Mouse (Mus musculus) retina, adult 2 months (tissue): ENCODE data around the gene Cntrl.
A peak's percentile ranks its signal among the peaks of the same experiment; 100 is the strongest.

Source experiments
- DNase-seq: peaks from one replicate; pipeline ENCODE4 v3.0.0-alpha.2; 2012; ENCODE audit warnings: low read depth, low spot score

The Cntrl gene

DNA sequence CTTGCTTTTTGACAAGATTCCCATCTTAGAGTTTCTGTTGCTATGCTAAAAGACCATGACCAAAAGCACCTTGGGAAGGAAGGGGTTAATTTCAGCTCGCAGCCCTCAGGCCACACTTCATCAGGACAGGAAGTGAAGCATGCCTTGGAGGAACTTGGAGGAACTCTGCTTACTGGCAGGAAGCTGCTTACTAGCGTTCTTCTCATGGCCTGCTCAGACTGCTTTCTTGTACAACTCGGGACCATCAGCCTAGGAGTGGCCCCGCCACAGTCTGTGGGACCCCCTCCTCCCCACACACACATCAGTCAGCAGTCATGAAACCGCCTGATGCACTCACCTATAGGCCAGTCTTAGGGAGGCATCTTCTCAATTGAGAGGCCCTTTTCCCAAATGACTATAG lies 64.8 kb downstream of the Cntrl start:
- no peak for DNase-seq

GRCm38 (mm10) chr2:35175281-35176065 lies 66.2 kb downstream of the Cntrl start:
- DNase-seq = no peak

DNA sequence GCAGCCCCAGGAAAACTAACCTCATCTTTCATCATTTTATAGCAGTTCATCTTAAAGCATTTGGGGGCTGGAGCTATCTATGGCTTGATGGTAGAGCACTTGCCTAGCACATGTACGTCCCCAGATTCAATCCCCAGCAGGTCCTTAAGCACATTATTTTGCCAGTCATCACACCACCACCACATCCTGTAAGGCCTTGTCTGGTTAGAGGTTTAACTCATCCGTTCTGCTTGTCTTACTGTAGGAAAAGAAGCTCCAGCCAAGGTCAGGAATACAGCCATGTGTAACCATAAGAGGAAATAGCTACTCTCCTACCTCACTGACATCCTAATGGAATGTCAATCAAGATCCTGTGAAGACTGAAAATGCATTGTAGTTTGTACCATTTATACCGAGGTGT lies 68.9 kb downstream of the Cntrl start:
- DNase-seq = no peak

DNA sequence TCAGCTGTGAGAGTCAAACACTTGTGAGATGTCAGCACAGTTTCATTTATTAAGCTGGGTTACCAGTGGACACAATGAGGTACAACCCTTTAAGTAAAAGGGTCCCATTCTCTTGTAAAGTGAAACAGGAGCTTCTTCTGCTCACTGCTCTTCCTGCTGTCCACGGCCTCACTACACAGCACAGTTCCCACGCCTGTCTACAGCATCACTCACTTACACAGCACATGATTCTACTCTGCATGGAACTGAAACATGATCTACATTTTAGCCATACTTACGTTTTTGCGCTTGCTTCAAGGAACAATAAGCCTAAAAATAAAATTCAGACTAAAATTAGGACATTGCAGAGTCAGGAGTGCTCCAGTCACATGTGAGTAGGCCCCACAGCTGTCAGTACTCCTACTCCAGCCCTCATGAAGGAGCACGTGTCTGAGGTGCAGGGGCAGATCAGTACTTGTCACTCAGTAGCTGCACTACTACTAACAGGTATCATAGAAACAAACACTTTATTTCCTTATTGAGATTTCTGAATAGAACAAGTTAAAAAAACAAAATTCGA lies 73.9 kb downstream of the Cntrl start:
- DNase-seq = no peak

DNA sequence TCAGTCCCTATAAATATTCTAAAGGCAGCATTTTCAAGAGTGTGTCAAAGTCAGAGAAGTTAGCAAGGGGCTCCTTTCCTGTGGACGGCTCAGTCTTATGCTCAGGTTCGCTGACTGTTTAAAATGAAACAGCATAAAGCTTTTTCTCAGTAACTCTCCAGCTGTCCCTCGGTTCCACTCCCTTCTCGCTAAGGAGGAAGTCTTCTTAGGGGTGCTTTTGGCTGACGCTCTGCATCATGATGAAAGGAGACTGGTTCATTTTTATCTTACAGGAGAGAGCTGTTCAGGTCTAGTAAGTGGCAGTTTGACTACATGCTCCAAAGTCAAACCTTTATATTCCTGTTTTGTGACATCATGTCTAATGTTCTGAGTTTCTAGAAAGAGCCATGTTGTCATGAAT lies 79.6 kb downstream of the Cntrl start:
- no peak for DNase-seq

GRCm38 (mm10) chr2:35193976-35194375 lies 84.7 kb downstream of the Cntrl start:
- no peak for DNase-seq

GRCm38 (mm10) chr2:35195626-35196544 lies 86.6 kb downstream of the Cntrl start:
- no peak for DNase-seq

DNA sequence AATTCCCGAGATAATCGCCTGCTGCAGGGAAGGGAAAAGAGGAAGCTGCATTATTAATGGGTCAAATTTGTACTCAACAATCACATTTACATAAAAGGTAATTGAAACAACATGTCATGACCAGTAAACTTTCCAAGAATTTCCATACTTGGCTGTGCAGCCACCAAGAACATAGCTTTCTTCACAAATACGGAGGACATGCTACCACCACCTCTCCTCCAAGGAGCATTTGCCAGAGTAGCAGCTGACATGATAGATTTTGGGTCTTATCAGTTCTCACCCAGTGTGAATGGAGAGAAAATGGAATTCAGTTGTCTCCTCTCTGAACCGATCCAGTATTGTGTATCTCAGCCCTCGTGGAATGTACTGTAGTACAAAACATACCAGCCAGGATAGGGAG lies 90.2 kb downstream of the Cntrl start:
- DNase-seq = no peak

DNA sequence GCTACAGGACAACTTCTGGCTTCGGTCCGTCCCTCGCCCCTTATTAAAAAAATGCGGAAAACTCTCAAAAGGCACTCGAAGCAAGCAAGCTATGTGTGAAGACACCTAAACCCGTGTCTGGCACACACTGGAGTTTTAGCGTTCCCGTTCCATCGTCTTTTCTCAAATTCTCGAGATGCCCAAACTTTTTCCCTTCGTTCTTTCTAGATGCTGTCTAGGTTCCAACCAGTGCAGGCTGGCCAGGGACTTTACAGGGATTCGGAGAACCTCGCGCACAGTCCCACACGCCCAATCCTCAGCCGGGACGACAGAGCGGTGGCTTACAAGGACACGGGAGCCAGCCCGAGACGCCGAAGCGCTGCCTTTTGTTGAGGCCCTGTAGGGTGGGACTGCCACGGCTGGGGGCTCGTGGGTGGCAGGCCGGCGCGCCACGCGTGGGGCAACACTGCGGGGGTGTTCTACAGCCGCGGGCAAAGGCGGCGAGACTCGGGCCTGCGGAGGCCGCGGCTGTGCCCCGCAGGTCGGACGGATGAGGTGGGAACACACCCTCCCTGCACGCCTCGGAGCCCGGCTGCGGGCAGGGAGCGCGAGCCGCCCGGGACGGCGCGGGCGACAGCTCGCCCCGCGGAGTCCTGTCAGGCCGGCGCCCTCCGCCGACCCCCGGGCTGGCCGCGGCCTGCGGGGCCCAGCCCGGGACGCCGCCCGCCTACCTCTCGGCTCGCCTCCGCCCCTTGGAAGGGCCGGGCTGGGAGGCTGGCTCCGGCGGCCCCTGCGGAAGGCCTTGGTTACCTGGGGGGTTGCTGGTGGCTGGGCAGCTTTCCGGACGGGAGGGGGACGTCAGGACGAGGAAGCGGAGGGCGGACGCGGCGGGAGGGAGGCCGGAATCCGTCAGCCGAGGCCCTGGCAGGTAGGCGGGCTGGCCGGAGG lies 90.9 kb downstream of the Cntrl start:
- no peak for DNase-seq

- peak; percentile 98 for DNase-seq
Measured at GRCm38 (mm10) chr2:35200898-35201668, 91.8 kb downstream of the Cntrl start, which contains the start of gene Rab14. TSS of gene Rab14 (minus strand) at chr2:35201120.

- no peak for DNase-seq
Measured at GRCm38 (mm10) chr2:35203729-35204128, 94.4 kb downstream of the Cntrl start.

- no peak for DNase-seq
Measured at GRCm38 (mm10) chr2:35206761-35207160, 97.5 kb downstream of the Cntrl start.

DNA sequence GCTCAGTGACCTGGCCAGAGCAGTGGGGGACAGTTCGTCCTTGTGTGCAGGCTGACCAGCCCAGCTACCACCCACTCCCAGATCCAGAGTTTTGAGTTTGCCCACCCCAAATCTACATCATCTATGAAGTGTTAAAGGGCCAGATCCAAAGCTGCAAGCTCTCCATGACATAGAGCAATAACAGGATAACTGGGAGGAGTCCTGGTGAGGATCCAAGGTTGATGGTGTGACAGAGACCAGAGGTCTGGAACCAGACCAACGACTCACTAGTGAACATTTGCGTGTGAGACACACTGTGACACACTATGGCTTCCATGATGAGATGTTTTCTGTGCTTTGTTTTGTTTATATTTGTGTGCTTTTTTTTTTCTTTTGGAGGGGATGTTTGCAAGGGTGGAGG lies 98.8 kb downstream of the Cntrl start:
- no peak for DNase-seq

DNA sequence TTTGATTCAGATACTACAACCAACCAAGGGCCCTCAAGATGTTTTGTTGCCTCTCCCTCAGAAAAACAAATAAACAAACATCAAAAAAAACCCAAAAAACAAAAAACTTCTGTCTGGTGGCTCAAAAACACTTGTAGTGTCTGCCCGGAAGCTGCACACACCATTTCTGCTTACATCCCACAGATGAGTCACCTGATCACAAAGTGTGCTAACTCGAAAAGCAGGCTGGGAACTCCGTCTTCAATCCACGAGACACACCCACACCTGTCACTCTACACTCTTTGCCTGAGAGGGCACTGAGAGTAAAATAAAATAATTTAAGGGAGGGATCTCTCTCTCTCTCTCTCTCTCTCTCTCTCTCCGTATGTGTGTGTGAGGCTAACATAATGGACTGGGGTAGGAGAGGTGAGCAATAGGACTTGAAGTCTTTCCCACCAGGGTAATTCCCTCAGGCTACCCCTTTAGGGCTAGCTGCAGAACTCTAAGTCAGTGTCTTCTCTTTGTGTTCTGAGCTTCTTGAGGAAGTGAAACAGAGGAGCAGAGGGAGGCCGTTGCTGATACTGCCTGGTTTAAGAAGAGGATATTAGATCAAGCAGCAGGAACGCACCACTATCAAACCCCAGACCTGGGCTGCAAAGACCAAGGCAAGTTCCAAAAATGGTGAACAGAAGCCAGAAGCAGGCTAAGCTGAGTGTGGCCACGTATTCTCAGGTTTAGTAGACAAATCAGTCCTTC lies 99.8 kb downstream of the Cntrl start:
- no peak for DNase-seq

DNA sequence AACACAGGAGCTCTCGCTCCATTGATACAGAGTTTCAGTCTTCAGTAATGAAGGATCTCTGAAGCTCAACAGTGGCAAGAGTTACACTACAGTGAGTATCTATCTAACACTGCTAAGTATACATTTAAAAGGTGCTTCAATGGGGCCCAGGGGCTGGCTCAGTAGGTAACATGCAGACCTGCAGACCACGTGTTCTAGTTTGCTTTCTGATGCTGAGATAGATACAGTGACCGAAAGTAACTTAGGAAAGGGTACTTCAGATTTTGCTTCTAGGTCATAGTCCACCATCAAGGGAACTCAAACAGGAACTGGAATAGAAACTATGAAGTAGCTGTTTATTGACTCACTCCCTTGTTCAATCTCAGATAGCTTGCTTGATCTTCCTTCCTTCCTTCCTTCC lies 102.4 kb downstream of the Cntrl start:
- DNase-seq = no peak

- DNase-seq = no peak
Measured at GRCm38 (mm10) chr2:35213345-35213910, 104.1 kb downstream of the Cntrl start.

DNA sequence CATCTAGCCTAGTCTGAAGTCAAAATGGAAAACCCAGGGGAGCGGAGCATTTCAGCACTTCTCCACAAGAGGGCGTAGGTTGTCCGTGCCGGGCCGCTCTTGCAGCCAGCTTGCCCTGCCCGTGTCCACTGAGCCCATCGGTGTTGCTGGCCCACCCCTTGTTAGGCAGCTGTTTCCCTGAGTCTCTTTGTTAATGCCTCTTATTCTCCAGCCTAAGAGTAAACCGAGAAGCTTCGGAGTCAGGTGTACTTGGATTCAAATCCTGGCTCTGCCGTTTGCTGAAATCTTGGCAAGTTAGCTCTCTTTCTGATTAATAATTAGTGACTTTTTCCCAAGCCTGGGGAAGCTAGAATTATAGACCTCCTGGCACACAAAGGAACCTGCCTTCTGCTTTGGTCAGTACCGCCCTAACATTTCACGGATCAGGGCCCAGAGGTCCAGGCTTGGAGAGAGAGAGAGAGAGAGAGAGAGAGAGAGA lies 105.6 kb downstream of the Cntrl start:
- DNase-seq = peak; percentile 30

DNA sequence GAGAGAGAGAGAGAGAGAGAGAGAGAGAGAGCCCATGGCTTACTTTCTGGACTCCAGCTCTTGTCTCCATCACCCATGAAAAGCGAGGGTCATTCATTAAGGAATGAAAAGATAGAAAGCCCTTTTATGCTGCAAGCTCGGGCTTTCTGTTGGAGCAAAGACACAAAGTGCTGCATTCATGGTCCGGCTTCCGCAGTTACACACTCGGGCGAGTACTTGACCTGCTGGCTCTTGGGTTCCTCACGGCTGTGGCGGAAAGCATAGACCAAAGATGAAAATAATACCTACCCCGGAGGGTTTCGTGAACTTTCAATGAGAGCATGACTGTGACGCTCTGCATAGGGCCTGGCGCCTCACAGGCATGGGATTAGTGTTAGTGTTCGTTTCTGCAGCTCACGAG lies 106.1 kb downstream of the Cntrl start:
- DNase-seq = no peak

DNA sequence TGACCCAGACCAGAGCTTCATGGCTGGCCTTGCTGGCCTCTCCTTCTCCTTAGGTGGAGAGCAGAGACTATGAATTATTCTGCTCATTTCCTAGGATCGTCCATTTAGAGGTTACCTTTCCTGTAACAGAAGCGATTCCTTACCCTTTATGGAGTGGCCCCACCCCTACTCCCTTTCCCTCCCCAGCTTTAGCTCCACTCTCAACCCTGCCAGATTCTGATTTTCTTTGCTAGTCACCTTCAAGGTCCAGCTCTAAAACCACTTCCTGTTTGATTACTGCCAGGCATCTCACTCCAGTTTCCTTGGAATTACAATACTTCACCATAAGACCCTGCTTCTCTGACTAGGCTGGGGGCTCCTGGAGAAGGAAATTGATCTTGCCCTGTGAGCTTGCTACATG lies 107.4 kb downstream of the Cntrl start:
- DNase-seq = no peak
